Mouse (Mus musculus) embryonic facial prominence, embryonic 14.5 days (tissue): ENCODE data around the gene Fras1. TPM values are rescaled to one million over a fixed set of nuclear protein-coding genes. Genes with fewer than 3 reads are reported as not detected.

Source experiments
- ATAC-seq: fragments of 200-750 bp; cut with Nextera tagmentation; 2 replicates; pipeline ENCODE4 v1.8.0; 2017; ENCODE audit warnings: low read depth, moderate number of reproducible peaks, moderate TSS enrichment
- DNase-seq: peaks from one replicate; pipeline ENCODE4 v3.0.0-alpha.2; 2015; ENCODE audit warnings: low spot score
- H3K27ac ChIP-seq: fragments of 300-500 bp; sonication (generic); replicated peaks from 2 replicates; pipeline ENCODE4 v1.5.1; 2014; ENCODE audit warnings: low read depth, mild to moderate bottlenecking, low read length, moderate library complexity
- H3K27me3 ChIP-seq: fragments of 300-500 bp; sonication (generic); replicated peaks from 2 replicates; pipeline ENCODE4 v1.6.1; 2014; ENCODE audit warnings: low read length; ENCODE audit not compliant: control insufficient read depth, insufficient read depth
- H3K36me3 ChIP-seq: fragments of 300-500 bp; sonication (generic); 2 replicates; pipeline ENCODE4 v1.6.1; 2014; ENCODE audit warnings: low read length, mixed read lengths; ENCODE audit not compliant: control insufficient read depth, insufficient read depth
- H3K4me1 ChIP-seq: fragments of 300-500 bp; sonication (generic); 2 replicates; pipeline ENCODE4 v1.6.1; 2014; ENCODE audit warnings: antibody characterized with exemption, low read length; ENCODE audit not compliant: control insufficient read depth, insufficient read depth
- H3K4me2 ChIP-seq: fragments of 300-500 bp; sonication (generic); 2 replicates; pipeline ENCODE4 v1.6.1; 2014; ENCODE audit warnings: low read depth, mild to moderate bottlenecking, low read length, moderate library complexity, mixed read lengths
- H3K4me3 ChIP-seq: fragments of 300-500 bp; sonication (generic); 2 replicates; pipeline ENCODE4 v1.5.1; 2014; ENCODE audit warnings: low read depth, mild to moderate bottlenecking, low read length
- H3K9ac ChIP-seq: fragments of 300-500 bp; sonication (generic); 2 replicates; pipeline ENCODE4 v1.6.1; 2014; ENCODE audit warnings: low read depth, mild to moderate bottlenecking, low read length, moderate library complexity, mixed read lengths
- H3K9me3 ChIP-seq: fragments of 300-500 bp; sonication (generic); 2 replicates; pipeline ENCODE4 v1.6.1; 2016; ENCODE audit warnings: low read length; ENCODE audit not compliant: control insufficient read depth
- WGBS: fragments of 180-500 bp; shearing (Covaris S2); extraction: QIAGEN DNeasy Blood & Tissue Kit; methylation state at CpG from one replicate; pipeline ENCODE4 v1.1.7; 2014; 5-methylcytosine and 5-hydroxymethylcytosine counted together
- polyA plus RNA-seq: library from polyadenylated mRNA; unstranded; fragments of >200 nt; fragmentation: Nextera tagmentation; extraction: Ambion mirVana; gene quantifications from 2 replicates; pipeline ENCODE4 v1.2.1, GENCODE M21; 2014

Gene Fras1
- polyA plus RNA-seq, 1 experiment from 2014 or later, result 19.2 TPM

GRCm38 (mm10) chr5:96793953-96794635 is 420.3 kb downstream of the Fras1 start:
- ATAC-seq (no peak), DNase-seq (peak; percentile 35)
- H3K4me1 ChIP-seq, result peaks cover 14% of the 10 kb centered on the region
- H3K27me3 ChIP-seq, result no peaks in the 10 kb centered on the region
- peak overlapping the region; percentile 85 for H3K4me2 ChIP-seq
- no peak overlapping the region for H3K9ac ChIP-seq
- H3K27ac ChIP-seq, result peak overlapping the region; percentile 36; the same call in 1 of the 2 replicates
- no peaks in the 10 kb centered on the region for H3K36me3 ChIP-seq
- 43% methylated on average over 10 of the region's 10 CpGs for WGBS
- H3K9me3 ChIP-seq, result no peaks in the 10 kb centered on the region
- H3K4me3 ChIP-seq, result peak overlapping the region; percentile 45

DNA sequence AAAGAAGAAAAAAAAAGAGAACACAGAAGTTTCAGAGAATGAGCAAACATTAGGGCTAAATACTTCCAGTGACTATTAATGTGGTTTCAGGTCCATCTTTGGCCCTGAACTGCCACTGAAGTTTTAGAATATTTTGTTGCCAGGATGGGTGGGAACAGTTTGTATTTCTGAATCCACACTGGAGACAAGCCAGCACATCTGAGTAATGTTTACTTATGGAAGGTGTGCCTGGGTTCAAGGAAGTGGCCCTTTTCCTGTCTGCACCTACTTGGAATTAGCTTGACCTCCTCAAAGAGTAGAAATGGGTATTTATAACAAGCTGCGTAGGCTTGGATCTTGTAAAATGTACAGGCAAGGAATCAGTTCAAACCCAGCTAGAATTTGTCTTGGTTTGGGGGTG is 422.0 kb downstream of the Fras1 start:
- peaks cover 14% of the 10 kb centered on the region for H3K4me1 ChIP-seq
- 67% methylated on average over 1 of the region's 1 CpGs for WGBS
- H3K4me2 ChIP-seq, result no peak overlapping the region
- H3K36me3 ChIP-seq, result no peaks in the 10 kb centered on the region
- DNase-seq (peak; percentile 30), ATAC-seq (no peak)
- H3K4me3 ChIP-seq, result no peak overlapping the region
- H3K27ac ChIP-seq, result no peak overlapping the region
- no peak overlapping the region for H3K9ac ChIP-seq
- H3K27me3 ChIP-seq, result no peaks in the 10 kb centered on the region
- no peaks in the 10 kb centered on the region for H3K9me3 ChIP-seq

DNA sequence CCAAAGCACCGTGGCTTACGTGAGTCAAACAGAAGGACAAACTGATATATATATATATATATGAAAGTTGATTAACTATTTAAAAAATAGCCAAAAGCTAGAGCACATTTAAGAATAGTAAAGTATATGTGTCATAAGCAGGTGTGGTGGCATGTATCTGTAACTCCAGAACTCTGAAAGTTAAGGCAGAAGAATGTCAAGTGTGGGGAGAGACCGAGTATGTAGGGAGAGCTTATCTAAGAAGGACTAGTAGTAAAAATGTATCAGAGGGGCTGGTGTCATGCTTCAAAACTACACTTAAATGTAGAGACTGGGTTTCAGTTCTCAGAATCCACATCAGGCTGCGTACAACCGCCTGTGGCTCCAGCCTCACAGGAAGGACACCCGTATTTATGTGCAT is 423.7 kb downstream of the Fras1 start:
- Histone ChIP-seq H3K9me3 (no peaks in the 10 kb centered on the region), H3K27me3 (no peaks in the 10 kb centered on the region), H3K9ac (no peak overlapping the region), H3K27ac (no peak overlapping the region), H3K4me3 (no peak overlapping the region), H3K4me2 (no peak overlapping the region), H3K4me1 (peaks cover 22% of the 10 kb centered on the region), H3K36me3 (no peaks in the 10 kb centered on the region)
- 94% methylated on average over 6 of the region's 6 CpGs for WGBS
- DNase-seq (no peak), ATAC-seq (no peak)

DNA sequence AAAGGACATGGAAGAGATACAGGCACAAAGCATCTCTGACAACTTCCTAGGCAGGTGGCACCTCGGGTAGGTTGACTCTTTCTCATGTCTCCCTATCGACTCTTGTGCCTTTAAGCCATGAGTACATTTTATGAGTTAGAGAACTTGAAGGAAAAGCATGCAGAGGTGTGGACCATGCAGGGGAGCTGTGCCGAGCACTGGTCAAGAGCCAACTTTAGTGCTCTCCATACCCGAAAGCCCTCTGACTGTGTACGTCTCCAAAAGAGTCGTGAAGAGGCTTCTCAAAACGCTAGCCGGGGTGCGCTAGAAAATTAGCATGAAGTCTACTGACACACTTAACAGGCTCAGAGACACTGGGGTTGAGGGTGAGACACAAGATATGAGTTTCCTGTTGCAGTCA is 425.4 kb downstream of the Fras1 start:
- no peak for ATAC-seq
- 94% methylated on average over 9 of the region's 9 CpGs for WGBS
- Histone ChIP-seq H3K4me1 (peaks cover 9% of the 10 kb centered on the region), H3K9me3 (no peaks in the 10 kb centered on the region), H3K36me3 (no peaks in the 10 kb centered on the region), H3K4me2 (no peak overlapping the region), H3K27me3 (no peaks in the 10 kb centered on the region), H3K27ac (no peak overlapping the region), H3K9ac (no peak overlapping the region), H3K4me3 (no peak overlapping the region)
- DNase-seq, result no peak

DNA sequence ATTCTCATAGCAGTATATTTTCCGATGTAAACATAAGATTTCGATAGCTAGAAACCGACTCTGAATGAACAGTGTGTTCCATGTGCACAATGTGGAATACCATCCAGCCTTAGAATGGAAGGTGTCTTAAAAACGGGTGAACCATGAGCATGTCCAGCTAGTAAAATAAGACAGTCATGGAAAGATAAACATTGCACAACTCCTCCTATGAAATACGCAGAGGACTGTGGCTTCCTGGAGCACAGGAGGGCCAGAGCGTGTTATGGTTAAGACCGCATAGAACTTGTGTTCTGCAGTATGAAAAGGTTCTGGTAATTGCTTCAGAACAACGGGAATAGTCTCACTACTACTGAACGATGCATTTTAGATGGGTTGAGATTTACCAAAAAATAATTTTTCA is 426.2 kb downstream of the Fras1 start:
- Histone ChIP-seq H3K4me1 (peaks cover 9% of the 10 kb centered on the region; the same call in 1 of the 2 replicates), H3K36me3 (no peaks in the 10 kb centered on the region), H3K27ac (no peak overlapping the region), H3K4me2 (no peak overlapping the region), H3K4me3 (no peak overlapping the region), H3K9ac (no peak overlapping the region), H3K27me3 (no peaks in the 10 kb centered on the region), H3K9me3 (no peaks in the 10 kb centered on the region)
- WGBS, result 84% methylated on average over 9 of the region's 9 CpGs
- DNase-seq (no peak), ATAC-seq (no peak)

DNA sequence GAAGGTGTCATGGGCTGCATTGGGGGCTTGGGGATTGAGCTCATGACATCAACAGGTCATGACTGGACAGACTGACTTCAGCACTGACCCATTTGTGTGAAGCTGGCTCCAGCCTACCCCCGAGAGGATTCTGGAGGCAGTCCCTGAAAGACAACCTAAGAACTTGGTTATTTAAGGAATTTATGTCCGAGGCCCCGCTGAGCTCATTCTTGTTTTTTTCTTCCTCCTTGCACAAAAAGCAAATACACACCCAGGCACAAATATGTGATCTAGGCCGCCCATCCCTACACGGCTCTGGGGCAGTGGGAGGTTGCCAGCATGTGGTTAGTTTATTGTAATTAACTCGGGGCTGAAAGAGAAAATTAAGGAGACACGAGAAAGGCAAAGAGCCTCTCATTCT is 428.4 kb downstream of the Fras1 start:
- no peak overlapping the region for H3K4me2 ChIP-seq
- no peaks in the 10 kb centered on the region for H3K36me3 ChIP-seq
- H3K4me1 ChIP-seq, result peaks cover 9% of the 10 kb centered on the region; the same call in 1 of the 2 replicates
- DNase-seq (peak; percentile 71), ATAC-seq (peak; percentile 73)
- no peak overlapping the region for H3K9ac ChIP-seq
- H3K9me3 ChIP-seq, result no peaks in the 10 kb centered on the region
- H3K27me3 ChIP-seq, result no peaks in the 10 kb centered on the region
- WGBS, result 18% methylated on average over 7 of the region's 7 CpGs
- H3K27ac ChIP-seq, result no peak overlapping the region
- H3K4me3 ChIP-seq, result no peak overlapping the region

DNA sequence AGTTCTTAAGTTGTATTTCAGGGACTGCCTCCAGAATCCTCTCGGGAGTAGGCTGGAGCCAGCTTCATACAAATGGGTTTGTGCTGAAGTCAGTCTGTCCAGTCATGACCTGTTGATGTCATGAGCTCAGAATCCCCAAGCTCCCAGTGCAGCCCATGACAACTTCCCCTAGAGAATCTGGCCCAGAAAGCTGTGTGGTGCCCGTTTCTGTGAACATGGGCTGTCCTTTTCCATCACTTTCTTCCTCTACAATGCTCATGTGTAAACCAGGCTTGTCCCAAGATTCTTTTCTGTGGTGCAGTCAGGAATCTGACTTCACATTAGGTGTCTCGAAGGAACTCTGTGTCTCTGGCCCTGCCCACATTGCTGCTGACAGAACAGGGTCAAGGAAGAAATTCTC is 429.3 kb downstream of the Fras1 start:
- WGBS, result 45% methylated on average over 3 of the region's 3 CpGs

GRCm38 (mm10) chr5:96804304-96804703 is 430.5 kb downstream of the Fras1 start:
- no peak overlapping the region for H3K4me3 ChIP-seq
- H3K27ac ChIP-seq, result no peak overlapping the region
- ATAC-seq (no peak), DNase-seq (peak; percentile 12)
- no peaks in the 10 kb centered on the region for H3K9me3 ChIP-seq
- H3K9ac ChIP-seq, result no peak overlapping the region
- no peak overlapping the region for H3K4me2 ChIP-seq
- 57% methylated on average over 4 of the region's 4 CpGs for WGBS
- no peaks in the 10 kb centered on the region for H3K36me3 ChIP-seq
- H3K4me1 ChIP-seq, result peaks cover 9% of the 10 kb centered on the region; the same call in 1 of the 2 replicates
- H3K27me3 ChIP-seq, result no peaks in the 10 kb centered on the region

More for the DNA sequence above, 429.3 kb downstream of the Fras1 start:
- Histone ChIP-seq H3K4me2 (no peak overlapping the region), H3K9ac (no peak overlapping the region), H3K36me3 (no peaks in the 10 kb centered on the region), H3K4me1 (peaks cover 9% of the 10 kb centered on the region; the same call in 1 of the 2 replicates), H3K9me3 (no peaks in the 10 kb centered on the region), H3K27ac (no peak overlapping the region), H3K27me3 (no peaks in the 10 kb centered on the region), H3K4me3 (no peak overlapping the region)
- no peak for ATAC-seq
- DNase-seq, result peak; percentile 50

DNA sequence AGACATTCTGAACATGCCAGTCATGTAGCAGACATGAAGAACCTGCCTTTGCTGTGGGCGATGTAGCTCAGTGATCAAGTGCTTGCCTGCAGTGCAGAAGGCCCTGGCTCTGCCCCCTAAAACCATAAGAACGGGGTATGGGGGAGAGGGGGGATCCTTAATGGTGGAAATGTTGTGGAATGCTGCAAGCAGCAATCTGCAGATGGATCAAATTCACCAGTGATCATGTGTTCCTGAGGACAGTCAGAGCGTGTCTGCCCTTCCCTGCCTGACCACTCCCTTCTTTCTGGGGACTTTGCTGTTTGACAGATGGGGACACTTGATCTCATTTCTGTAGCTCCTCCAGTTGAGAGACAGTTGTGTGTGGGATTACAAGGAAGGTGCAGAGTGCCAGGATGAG is 431.1 kb downstream of the Fras1 start:
- 42% methylated on average over 3 of the region's 3 CpGs for WGBS
- Histone ChIP-seq H3K27me3 (no peaks in the 10 kb centered on the region), H3K4me3 (no peak overlapping the region), H3K9ac (no peak overlapping the region), H3K4me1 (peaks cover 9% of the 10 kb centered on the region; the same call in 1 of the 2 replicates), H3K36me3 (no peaks in the 10 kb centered on the region), H3K27ac (no peak overlapping the region), H3K4me2 (no peak overlapping the region), H3K9me3 (no peaks in the 10 kb centered on the region)
- no peak for DNase-seq
- no peak for ATAC-seq
